In the genomic region with DNA sequence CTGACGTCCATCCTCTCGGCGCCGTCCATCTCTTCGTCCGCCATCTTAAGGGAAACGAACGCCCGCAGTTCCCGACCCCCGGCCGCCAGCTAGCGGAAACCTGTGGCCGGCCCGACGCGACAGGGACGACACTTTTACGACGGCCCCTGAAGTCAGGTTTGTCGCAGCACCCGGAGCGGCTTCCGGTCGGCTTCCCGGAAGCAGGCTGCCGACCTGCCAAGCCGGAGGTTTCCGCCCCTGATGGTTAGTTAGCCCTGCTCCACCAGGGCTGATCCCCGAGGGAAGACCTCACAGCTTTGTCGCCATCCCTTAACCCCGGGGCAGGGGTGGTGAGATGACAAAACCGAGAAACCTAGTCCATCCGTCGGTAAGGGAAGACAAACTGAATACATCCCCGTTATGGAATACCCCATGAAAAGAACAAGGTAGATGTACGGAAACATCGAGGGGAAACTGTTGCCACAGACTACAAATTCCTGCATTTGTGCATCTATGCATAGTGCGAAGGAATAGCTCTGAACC, we compare ENCODE assay signal across 8 mouse cellular contexts. TPM values are rescaled to one million over a fixed set of nuclear protein-coding genes. Genes with fewer than 3 reads are reported as not detected.
DNase-seq lines count a peak whose midpoint lies in the region; ATAC-seq and TF ChIP-seq lines count a peak whose summit lies in the region.

Gene Ubr1 (minus strand): TSS at position 157 of the 522 bp plus-strand sequence.

- WGBS in embryonic facial prominence, embryonic 12.5 days = under 1% methylated on average over 39 of the region's 39 CpGs
- WGBS in limb, embryonic 11.5 days = under 1% methylated on average over 39 of the region's 39 CpGs
- WGBS in midbrain, embryonic 13.5 days = under 1% methylated on average over 39 of the region's 39 CpGs
- WGBS in small intestine, adult 2 months = under 1% methylated on average over 39 of the region's 39 CpGs

- ATAC-seq in embryonic facial prominence, embryonic 12.5 days (ENCODE audit: insufficient number of reproducible peaks, insufficient read depth, low FRiP score, low TSS enrichment) = peak; percentile 72; the same call in 1 of the 2 replicates
- peak; percentile 84 for ATAC-seq in limb, embryonic 11.5 days (ENCODE audit: insufficient number of reproducible peaks, low FRiP score, low TSS enrichment, low read depth)
- ATAC-seq in midbrain, embryonic 13.5 days = peak; percentile 95

- peak; percentile 87 for DNase-seq in 3T3-L1 (ENCODE audit: low read depth, low spot score)
- DNase-seq in adrenal gland, postnatal 36 days = peak; percentile 87 to 91
- DNase-seq in heart, adult 18-20 months = peak; percentile 90 to 93
- peak; percentile 85 for DNase-seq in kidney, adult 18-20 months
- peak; percentile 90 for DNase-seq in limb, embryonic 11.5 days (ENCODE audit: low spot score)

- H3K4me3 ChIP-seq in embryonic facial prominence, embryonic 12.5 days = peak within 1 kb of the TSS; percentile 66
- H3K4me3 ChIP-seq in limb, embryonic 11.5 days (ENCODE audit: low read depth, low read length) = peak within 1 kb of the TSS; percentile 89
- peak within 1 kb of the TSS; percentile 68 for H3K4me3 ChIP-seq in midbrain, embryonic 13.5 days (replicated peaks)
- peak within 1 kb of the TSS; percentile 94 for H3K4me3 ChIP-seq in small intestine, adult 2 months (ENCODE audit: low read depth, low read length)

- no peak for TF ChIP-seq CTCF in small intestine, adult 2 months (IDR thresholded peaks at IDR 0.05; ENCODE audit: extremely low read depth, insufficient read length, insufficient replicate concordance, low read depth, low read length)

- H3K27me3 ChIP-seq in embryonic facial prominence, embryonic 12.5 days = no peaks in the 10 kb centered on the region
- H3K27me3 ChIP-seq in limb, embryonic 11.5 days (ENCODE audit: control insufficient read depth, insufficient read depth, low read length) = no peaks in the 10 kb centered on the region
- 0 out of 2 replicates have a peak, but pooled peaks cover 6% of the 10 kb centered on the region for H3K27me3 ChIP-seq in midbrain, embryonic 13.5 days
- H3K27me3 ChIP-seq in small intestine, adult 2 months (ENCODE audit: control insufficient read depth, insufficient read depth, low read length) = no peaks in the 10 kb centered on the region

- no peaks in the 10 kb centered on the region for H3K36me3 ChIP-seq in embryonic facial prominence, embryonic 12.5 days
- H3K36me3 ChIP-seq in limb, embryonic 11.5 days (ENCODE audit: control insufficient read depth, insufficient read depth, low read length) = no peaks in the 10 kb centered on the region
- H3K36me3 ChIP-seq in midbrain, embryonic 13.5 days = 0 out of 2 replicates have a peak, but pooled peaks cover 5% of the 10 kb centered on the region
- no peaks in the 10 kb centered on the region for H3K36me3 ChIP-seq in small intestine, adult 2 months (ENCODE audit: control insufficient read depth, insufficient read depth, low read length)

- TF ChIP-seq POLR2A in small intestine, adult 2 months (IDR thresholded peaks at IDR 0.05; ENCODE audit: low read depth, low read length) = peak; percentile 88; the same call in 1 of the 2 replicates

- no peaks in the 10 kb centered on the region for H3K9me3 ChIP-seq in embryonic facial prominence, embryonic 12.5 days
- no peaks in the 10 kb centered on the region for H3K9me3 ChIP-seq in limb, embryonic 11.5 days (ENCODE audit: control insufficient read depth, low read length)
- no peaks in the 10 kb centered on the region for H3K9me3 ChIP-seq in midbrain, embryonic 13.5 days

- peak within 1 kb of the TSS; percentile 58 for H3K27ac ChIP-seq in embryonic facial prominence, embryonic 12.5 days
- H3K27ac ChIP-seq in limb, embryonic 11.5 days (replicated peaks; ENCODE audit: low read depth, low read length) = peak within 1 kb of the TSS; percentile 56
- peak within 1 kb of the TSS; percentile 90 for H3K27ac ChIP-seq in midbrain, embryonic 13.5 days
- H3K27ac ChIP-seq in small intestine, adult 2 months (ENCODE audit: insufficient read depth, low read depth, low read length) = peak within 1 kb of the TSS; percentile 72

- peak within 1 kb of the TSS; percentile 66 for H3K9ac ChIP-seq in embryonic facial prominence, embryonic 12.5 days
- peak within 1 kb of the TSS; percentile 90 for H3K9ac ChIP-seq in limb, embryonic 11.5 days (ENCODE audit: low read length)
- H3K9ac ChIP-seq in midbrain, embryonic 13.5 days (replicated peaks) = peak within 1 kb of the TSS; percentile 81

- 0 out of 2 replicates have a peak, but pooled peaks cover 4% of the 10 kb centered on the region for H3K4me1 ChIP-seq in embryonic facial prominence, embryonic 12.5 days
- H3K4me1 ChIP-seq in limb, embryonic 11.5 days (ENCODE audit: control insufficient read depth, insufficient read depth, low read length) = no peaks in the 10 kb centered on the region
- H3K4me1 ChIP-seq in midbrain, embryonic 13.5 days (replicated peaks) = peaks cover 26% of the 10 kb centered on the region
- H3K4me1 ChIP-seq in small intestine, adult 2 months (ENCODE audit: control insufficient read depth, insufficient read depth, insufficient read length, low read length) = 0 out of 2 replicates have a peak, but pooled peaks cover 2% of the 10 kb centered on the region

- H3K4me2 ChIP-seq in embryonic facial prominence, embryonic 12.5 days (replicated peaks) = peak within 1 kb of the TSS; percentile 59
- peak within 1 kb of the TSS; percentile 58 for H3K4me2 ChIP-seq in limb, embryonic 11.5 days (ENCODE audit: low read depth, severe bottlenecking)
- H3K4me2 ChIP-seq in midbrain, embryonic 13.5 days (replicated peaks) = peak within 1 kb of the TSS; percentile 82

RNA-seq across cellular contexts. Expression of gene Ubr1, which starts in this region (rescaled TPM):
- 10 to 100 TPM; 31.9 to 36.2 TPM for total RNA-seq in adrenal gland, postnatal 36 days (2021)
- polyA plus RNA-seq in embryonic facial prominence, embryonic 12.5 days (2016; fragmentation: Nextera tagmentation; extraction: Ambion mirVana) = 28.5 and 29.3 TPM in 2 replicates
- total RNA-seq in heart, adult 18-20 months (2021) = 10 to 100 TPM; 18.9 to 21.4 TPM
- 23.2 and 27.7 TPM in 2 replicates for polyA plus RNA-seq in limb, embryonic 11.5 days (2014; fragmentation: Nextera tagmentation; extraction: Ambion mirVana)
- 34.6 and 38.6 TPM in 2 replicates for polyA plus RNA-seq in midbrain, embryonic 13.5 days (2015; fragmentation: Nextera tagmentation; extraction: Ambion mirVana)
- polyA plus RNA-seq in small intestine, adult 2 months (2012; rRNA removed) = 6.1 and 12.1 TPM in 2 replicates

Comparison
In these comparisons a context has a peak if more than half of its experiments do, and no peak if none do; other contexts are left out.
1. Peak in every context shown above with its lines: DNase-seq, ATAC-seq, H3K4me3 ChIP-seq and H3K27ac ChIP-seq.